Mouse (Mus musculus) embryonic facial prominence, embryonic 13.5 days (tissue): ENCODE measurements around the gene Plekhf1. TPM values are rescaled to one million over a fixed set of nuclear protein-coding genes. Genes with fewer than 3 reads are reported as not detected.
A peak's percentile ranks its signal among the peaks of the same experiment; 100 is the strongest.

ENCODE experiments used
- ATAC-seq: fragments of 200-750 bp; cut with Nextera tagmentation; 2 replicates; pipeline ENCODE4 v1.8.0; 2017; ENCODE audit warnings: low read depth; ENCODE audit not compliant: insufficient number of reproducible peaks, insufficient read depth, low FRiP score, low TSS enrichment
- H3K27ac ChIP-seq: fragments of 300-500 bp; sonication (generic); 2 replicates; pipeline ENCODE4 v1.5.1; 2015; ENCODE audit warnings: moderate library complexity, mild to moderate bottlenecking, inconsistent platforms
- H3K27me3 ChIP-seq: fragments of 300-500 bp; sonication (generic); 2 replicates; pipeline ENCODE4 v1.6.1; 2015; ENCODE audit warnings: mild to moderate bottlenecking, inconsistent platforms
- H3K36me3 ChIP-seq: fragments of 300-500 bp; sonication (generic); 2 replicates; pipeline ENCODE4 v1.6.1; 2015; ENCODE audit warnings: mild to moderate bottlenecking, inconsistent platforms
- H3K4me1 ChIP-seq: fragments of 300-500 bp; sonication (generic); 2 replicates; pipeline ENCODE4 v1.6.1; 2015; ENCODE audit warnings: inconsistent platforms
- H3K4me2 ChIP-seq: fragments of 300-500 bp; sonication (generic); 2 replicates; pipeline ENCODE4 v1.6.1; 2015; ENCODE audit warnings: moderate library complexity, mild to moderate bottlenecking, inconsistent platforms
- H3K4me3 ChIP-seq: fragments of 300-500 bp; sonication (generic); 2 replicates; pipeline ENCODE4 v1.5.1; 2015; ENCODE audit warnings: mild to moderate bottlenecking, inconsistent platforms
- H3K9ac ChIP-seq: fragments of 300-500 bp; sonication (generic); 2 replicates; pipeline ENCODE4 v1.6.1; 2015; ENCODE audit warnings: mild to moderate bottlenecking, inconsistent platforms
- H3K9me3 ChIP-seq: fragments of 300-500 bp; sonication (generic); 2 replicates; pipeline ENCODE4 v1.6.1; 2016; ENCODE audit warnings: inconsistent platforms
- WGBS: fragments of 180-500 bp; shearing (Covaris S2); methylation state at CpG from one replicate; pipeline ENCODE4 v1.1.7; 2015; ENCODE audit warnings: mixed read lengths; 5-methylcytosine and 5-hydroxymethylcytosine counted together
- polyA plus RNA-seq: library from polyadenylated mRNA; unstranded; fragments of >200 nt; fragmentation: Nextera tagmentation; extraction: Ambion mirVana; gene quantifications from 2 replicates; pipeline ENCODE4 v1.2.1, GENCODE M21; 2015

Plekhf1 gene
- polyA plus RNA-seq, 1 experiment from 2014 or later, result 3.9 TPM

GRCm38 (mm10) chr7:38237140-38237539, 9.3 kb upstream of the Plekhf1 start:
- Histone ChIP-seq H3K27ac (no peak overlapping the region), H3K36me3 (no peaks in the 10 kb centered on the region), H3K4me2 (no peak overlapping the region), H3K4me1 (no peaks in the 10 kb centered on the region), H3K9ac (no peak overlapping the region), H3K9me3 (no peaks in the 10 kb centered on the region), H3K27me3 (no peaks in the 10 kb centered on the region), H3K4me3 (no peak overlapping the region)
- no peak for ATAC-seq

- Histone ChIP-seq H3K9ac (no peak overlapping the region), H3K4me2 (no peak overlapping the region), H3K4me3 (no peak overlapping the region), H3K4me1 (no peaks in the 10 kb centered on the region), H3K36me3 (no peaks in the 10 kb centered on the region), H3K27ac (no peak overlapping the region), H3K27me3 (no peaks in the 10 kb centered on the region), H3K9me3 (no peaks in the 10 kb centered on the region)
- no peak for ATAC-seq
- WGBS, result 47% methylated on average over 11 of the region's 11 CpGs
These were observed 8.7 kb upstream of the Plekhf1 start for GRCm38 (mm10) chr7:38236400-38237105.

- peaks cover 18% of the 10 kb centered on the region for H3K27me3 ChIP-seq
- H3K27ac ChIP-seq, result no peak overlapping the region
- WGBS, result 17% methylated on average over 8 of the region's 8 CpGs
- no peak overlapping the region for H3K4me3 ChIP-seq
- ATAC-seq, result no peak
- peaks cover 9% of the 10 kb centered on the region for H3K4me1 ChIP-seq
- no peak overlapping the region for H3K4me2 ChIP-seq
- no peaks in the 10 kb centered on the region for H3K36me3 ChIP-seq
- H3K9ac ChIP-seq, result no peak overlapping the region
- H3K9me3 ChIP-seq, result no peaks in the 10 kb centered on the region
These were observed 2.5 kb upstream of the Plekhf1 start for GRCm38 (mm10) chr7:38230285-38230684.

- peaks cover 18% of the 10 kb centered on the region for H3K27me3 ChIP-seq
- peak overlapping the region; percentile 75 for H3K9ac ChIP-seq
- no peaks in the 10 kb centered on the region for H3K36me3 ChIP-seq
- ATAC-seq, result no peak
- WGBS, result 24% methylated on average over 8 of the region's 8 CpGs
- H3K27ac ChIP-seq, result no peak overlapping the region
- peaks cover 16% of the 10 kb centered on the region for H3K4me1 ChIP-seq
- peak overlapping the region; percentile 64 for H3K4me3 ChIP-seq
- H3K9me3 ChIP-seq, result no peaks in the 10 kb centered on the region
- H3K4me2 ChIP-seq, result peak overlapping the region; percentile 77
These were observed 513 bp upstream of the Plekhf1 start for GRCm38 (mm10) chr7:38228329-38228728.

GRCm38 (mm10) chr7:38227181-38227899, 476 bp downstream of the Plekhf1 start:
- peaks cover 16% of the 10 kb centered on the region for H3K4me1 ChIP-seq
- H3K27me3 ChIP-seq, result peaks cover 18% of the 10 kb centered on the region
- H3K4me3 ChIP-seq, result peak overlapping the region; percentile 64
- H3K9me3 ChIP-seq, result no peaks in the 10 kb centered on the region
- no peaks in the 10 kb centered on the region for H3K36me3 ChIP-seq
- ATAC-seq, result peak; percentile 40
- peak overlapping the region; percentile 75 for H3K9ac ChIP-seq
- 1% methylated on average over 25 of the region's 25 CpGs for WGBS
- peak overlapping the region; percentile 34 for H3K27ac ChIP-seq
- peak overlapping the region; percentile 77 for H3K4me2 ChIP-seq

GRCm38 (mm10) chr7:38226226-38226625, 1.6 kb downstream of the Plekhf1 start:
- no peak for ATAC-seq
- H3K27ac ChIP-seq, result no peak overlapping the region
- H3K4me2 ChIP-seq, result peak overlapping the region; percentile 77
- WGBS, result 70% methylated on average over 2 of the region's 2 CpGs
- peaks cover 18% of the 10 kb centered on the region for H3K27me3 ChIP-seq
- peaks cover 10% of the 10 kb centered on the region; the same call in 1 of the 2 replicates for H3K36me3 ChIP-seq
- no peak overlapping the region for H3K9ac ChIP-seq
- H3K9me3 ChIP-seq, result no peaks in the 10 kb centered on the region
- peak overlapping the region; percentile 64 for H3K4me3 ChIP-seq
- H3K4me1 ChIP-seq, result peaks cover 16% of the 10 kb centered on the region

GRCm38 (mm10) chr7:38224577-38225369, 3.0 kb downstream of the Plekhf1 start:
- Histone ChIP-seq H3K36me3 (peaks cover 24% of the 10 kb centered on the region), H3K4me3 (no peak overlapping the region), H3K27ac (no peak overlapping the region), H3K9me3 (no peaks in the 10 kb centered on the region), H3K9ac (no peak overlapping the region), H3K4me1 (peaks cover 16% of the 10 kb centered on the region), H3K4me2 (no peak overlapping the region), H3K27me3 (peaks cover 13% of the 10 kb centered on the region)
- 80% methylated on average over 13 of the region's 13 CpGs for WGBS
- ATAC-seq, result no peak

GRCm38 (mm10) chr7:38220866-38221265, 7.0 kb downstream of the Plekhf1 start:
- H3K4me1 ChIP-seq, result peaks cover 7% of the 10 kb centered on the region
- H3K27me3 ChIP-seq, result no peaks in the 10 kb centered on the region
- H3K9ac ChIP-seq, result no peak overlapping the region
- H3K36me3 ChIP-seq, result peaks cover 28% of the 10 kb centered on the region
- no peaks in the 10 kb centered on the region for H3K9me3 ChIP-seq
- H3K27ac ChIP-seq, result no peak overlapping the region
- 97% methylated on average over 7 of the region's 7 CpGs for WGBS
- no peak overlapping the region for H3K4me2 ChIP-seq
- ATAC-seq, result no peak; the same call in 1 of the 2 replicates
- H3K4me3 ChIP-seq, result no peak overlapping the region

- no peak for ATAC-seq
- no peak overlapping the region for H3K4me2 ChIP-seq
These were observed 8.3 kb downstream of the Plekhf1 start for GRCm38 (mm10) chr7:38219526-38219925.

GRCm38 (mm10) chr7:38218631-38219367, 9.0 kb downstream of the Plekhf1 start:
- H3K27me3 ChIP-seq, result no peaks in the 10 kb centered on the region
- no peaks in the 10 kb centered on the region for H3K9me3 ChIP-seq
- WGBS, result 77% methylated on average over 8 of the region's 8 CpGs
- H3K4me1 ChIP-seq, result no peaks in the 10 kb centered on the region
- H3K36me3 ChIP-seq, result peaks cover 28% of the 10 kb centered on the region
- no peak overlapping the region for H3K4me3 ChIP-seq
- no peak overlapping the region for H3K9ac ChIP-seq
- ATAC-seq, result no peak
- no peak overlapping the region for H3K4me2 ChIP-seq
- H3K27ac ChIP-seq, result no peak overlapping the region

More at GRCm38 (mm10) chr7:38219526-38219925, 8.3 kb downstream of the Plekhf1 start:
- 75% methylated on average over 4 of the region's 4 CpGs for WGBS
- no peaks in the 10 kb centered on the region for H3K9me3 ChIP-seq
- no peak overlapping the region for H3K9ac ChIP-seq
- H3K4me3 ChIP-seq, result no peak overlapping the region
- no peak overlapping the region for H3K27ac ChIP-seq
- peaks cover 28% of the 10 kb centered on the region for H3K36me3 ChIP-seq
- H3K4me1 ChIP-seq, result no peaks in the 10 kb centered on the region
- H3K27me3 ChIP-seq, result no peaks in the 10 kb centered on the region
